Mouse (Mus musculus): ENCODE results near the gene Cbarp. TPM values are rescaled to one million over a fixed set of nuclear protein-coding genes. Genes with fewer than 3 reads are reported as not detected.
A peak's percentile ranks its signal among the peaks of the same experiment; 100 is the strongest.

Gene Cbarp
- polyA plus RNA-seq, 1 experiment from 2014 or later: 6.8 TPM

DNA sequence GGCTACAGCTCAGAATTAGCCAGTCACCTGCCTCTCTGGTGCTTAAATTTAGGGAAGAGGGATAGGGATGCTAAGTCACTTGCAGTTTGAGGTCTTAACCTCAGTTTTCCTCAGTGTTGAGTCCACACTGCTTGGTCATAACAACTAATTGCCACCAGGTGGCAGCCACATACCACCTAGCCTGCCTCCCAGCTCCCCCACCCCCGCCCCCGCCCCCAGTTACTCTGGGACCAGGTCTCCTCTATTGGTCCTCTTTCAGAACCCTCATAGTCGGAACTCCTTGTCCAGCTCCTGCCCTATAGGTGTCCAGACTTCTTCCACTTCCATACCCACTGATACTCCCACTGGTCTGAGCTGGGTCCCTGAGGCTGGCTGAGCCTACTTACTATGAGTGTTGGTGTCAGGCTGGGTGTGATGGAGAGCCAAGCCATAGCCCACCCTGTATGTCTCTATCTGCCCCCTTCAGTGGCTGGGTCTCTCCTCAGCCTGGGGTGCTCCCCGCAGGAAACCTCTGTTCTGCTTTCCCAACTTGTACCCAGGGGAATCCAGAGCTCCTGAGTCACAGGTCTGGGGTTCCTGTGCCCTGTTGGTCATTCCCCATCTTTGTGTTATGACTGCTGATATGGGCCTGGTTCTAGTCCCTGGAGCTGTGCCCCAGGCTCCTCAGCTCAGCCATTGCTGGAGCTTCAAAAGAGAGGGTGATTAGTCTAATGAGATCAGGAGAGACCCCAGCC is 35.1 kb upstream of the Cbarp start:
- Histone ChIP-seq H3K36me3 (replicated peaks) (peaks cover 30% of the 10 kb centered on the region), H3K4me1 (peaks cover 72% of the 10 kb centered on the region), H3K4me3 (peak overlapping the region; percentile 14; the same call in 1 of the 2 replicates), H3K27me3 (ENCODE audit: poor library complexity, severe bottlenecking) (peaks cover 20% of the 10 kb centered on the region), H3K27ac (peak overlapping the region; percentile 31; the same call in 1 of the 2 replicates), H3K9me3 (no peaks in the 10 kb centered on the region)
- peak; percentile 63 for DNase-seq (ENCODE audit: extremely low spot score, low spot score)
- 21% methylated on average over 4 of the region's 4 CpGs for WGBS

DNA sequence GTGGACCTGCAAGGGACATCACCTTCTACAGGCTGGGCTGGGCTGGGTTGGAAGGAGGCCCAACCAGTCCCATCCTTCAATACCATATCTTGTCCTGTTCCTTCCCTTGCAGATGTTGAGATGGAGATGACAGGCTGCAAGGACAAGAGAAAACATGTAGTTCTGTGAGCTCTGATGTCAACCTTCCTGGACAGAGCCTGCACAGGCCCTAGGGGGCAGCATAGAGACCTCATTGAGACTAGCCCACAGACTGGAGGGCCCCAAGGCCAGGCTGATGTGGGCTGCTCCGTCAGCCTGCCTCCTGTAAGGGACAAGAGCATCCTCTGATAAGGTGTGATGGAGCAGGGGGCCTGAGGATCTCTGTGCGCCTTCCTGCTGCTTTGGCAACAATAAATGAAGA is 34.1 kb upstream of the Cbarp start:
- Histone ChIP-seq H3K4me3 (peak overlapping the region; percentile 19), H3K9me3 (no peaks in the 10 kb centered on the region), H3K27ac (no peak overlapping the region), H3K27me3 (ENCODE audit: poor library complexity, severe bottlenecking) (peaks cover 15% of the 10 kb centered on the region), H3K4me1 (peaks cover 72% of the 10 kb centered on the region), H3K36me3 (replicated peaks) (peaks cover 40% of the 10 kb centered on the region)
- 57% methylated on average over 2 of the region's 2 CpGs for WGBS
- no peak for DNase-seq (ENCODE audit: extremely low spot score, low spot score)

DNA sequence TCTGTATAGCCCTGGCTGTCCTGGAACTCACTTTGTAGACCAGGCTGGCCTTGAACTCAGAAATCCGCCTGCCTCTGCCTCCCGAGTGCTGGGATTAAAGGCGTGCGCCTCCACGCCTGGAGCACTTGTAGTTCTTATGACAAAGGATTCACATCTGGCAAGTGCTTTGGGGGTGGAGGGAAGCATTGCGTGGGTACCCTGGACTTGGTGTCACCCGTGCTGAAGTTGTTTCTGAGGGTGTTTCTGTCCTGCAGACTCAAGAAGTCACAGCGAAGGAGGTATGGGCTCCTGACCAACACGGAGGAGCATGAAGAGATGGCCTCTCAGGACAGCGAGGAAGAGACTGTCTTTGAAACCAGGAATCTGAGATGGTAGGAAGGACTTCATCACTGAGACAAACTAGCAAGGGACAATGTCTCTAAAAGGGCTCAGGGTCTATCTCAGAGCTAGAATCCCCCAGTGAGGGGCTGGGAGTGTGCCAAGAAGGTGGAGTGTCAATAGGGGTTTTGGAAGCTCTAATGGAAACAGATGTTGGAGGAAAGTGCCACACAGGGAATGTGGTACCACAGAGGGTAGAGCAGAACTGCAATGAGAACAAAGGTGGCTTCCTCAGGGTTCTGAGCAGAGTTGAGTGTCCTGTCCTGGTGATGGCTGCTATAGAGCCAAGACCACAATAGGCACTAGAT is 33.5 kb upstream of the Cbarp start:
- H3K36me3 ChIP-seq (replicated peaks): peaks cover 46% of the 10 kb centered on the region
- peaks cover 73% of the 10 kb centered on the region for H3K4me1 ChIP-seq
- H3K9me3 ChIP-seq: no peaks in the 10 kb centered on the region
- H3K27me3 ChIP-seq (ENCODE audit: poor library complexity, severe bottlenecking): peaks cover 15% of the 10 kb centered on the region
- peak overlapping the region; percentile 66; the same call in 1 of the 2 replicates for H3K4me3 ChIP-seq
- no peak for DNase-seq (ENCODE audit: extremely low spot score, low spot score)
- 87% methylated on average over 10 of the region's 10 CpGs for WGBS
- no peak overlapping the region for H3K27ac ChIP-seq

DNA sequence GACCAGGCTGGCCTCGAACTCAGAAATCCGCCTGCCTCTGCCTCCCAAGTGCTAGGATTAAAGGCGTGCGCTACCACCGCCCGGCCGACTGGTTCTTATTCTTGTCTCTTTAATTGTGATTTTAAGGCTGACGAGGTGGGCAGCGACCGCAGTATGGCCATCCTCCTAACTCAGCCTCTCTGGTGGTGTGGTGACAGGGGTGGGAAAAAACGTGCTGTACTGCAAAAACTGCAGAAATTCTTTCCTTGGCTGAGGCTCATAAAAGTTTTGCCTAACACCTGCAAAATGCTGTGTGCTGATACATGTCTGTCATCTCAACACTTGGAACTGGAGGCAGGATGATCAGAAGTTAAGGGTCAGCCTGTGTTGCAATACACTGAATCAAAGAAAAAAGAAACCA is 32.7 kb upstream of the Cbarp start:
- peaks cover 78% of the 10 kb centered on the region for H3K4me1 ChIP-seq

DNA sequence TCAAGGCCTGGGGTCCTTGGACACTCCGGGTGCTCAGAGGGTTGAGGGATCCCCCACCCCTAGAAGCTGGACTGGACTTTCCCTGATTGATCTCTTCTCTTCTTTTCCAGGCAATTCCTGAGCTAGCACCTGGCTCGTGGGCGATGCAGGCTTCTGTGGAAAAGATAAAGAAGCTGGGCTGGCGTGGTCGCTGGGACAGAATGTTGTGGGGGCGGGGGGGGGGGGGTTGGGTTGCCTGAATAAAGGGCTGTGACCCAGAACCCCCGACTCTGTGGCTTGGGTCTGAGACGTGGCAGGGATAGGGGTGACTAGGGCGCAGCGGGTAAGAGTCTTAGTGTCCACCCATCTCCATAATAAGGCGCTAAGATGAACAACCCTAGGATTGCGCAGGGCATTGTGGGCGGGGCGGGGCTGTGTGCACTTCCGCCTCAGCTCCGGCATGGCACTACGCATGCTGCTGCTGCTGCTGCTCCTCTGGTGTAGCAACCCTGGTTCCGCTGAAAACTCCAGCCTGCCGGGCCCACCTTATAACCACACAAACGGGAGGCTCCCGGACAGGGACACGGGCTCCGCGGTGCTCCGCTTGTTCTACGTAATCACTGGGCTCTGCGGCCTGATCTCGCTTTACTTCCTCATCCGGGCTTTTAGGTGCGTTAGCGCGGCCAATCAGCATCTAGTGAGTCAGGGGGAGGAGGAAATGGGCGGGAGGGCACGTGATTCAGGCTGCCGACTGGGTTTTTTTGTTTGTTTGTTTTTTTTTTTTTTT is 32.1 kb upstream of the Cbarp start, which contains the start of gene 1600002K03Rik:
TSS of gene 1600002K03Rik (plus strand) at position 418 of the 766 bp plus-strand sequence.
- DNase-seq (ENCODE audit: extremely low spot score, low spot score): peak; percentile 90
- Histone ChIP-seq H3K4me3 (peak within 1 kb of the TSS; percentile 66), H3K36me3 (replicated peaks) (peaks cover 48% of the 10 kb centered on the region), H3K4me1 (peaks cover 72% of the 10 kb centered on the region), H3K27ac (peak within 1 kb of the TSS; percentile 88), H3K9me3 (no peaks in the 10 kb centered on the region), H3K27me3 (ENCODE audit: poor library complexity, severe bottlenecking) (0 out of 2 replicates have a peak, but pooled peaks cover 5% of the 10 kb centered on the region)
- 8% methylated on average over 35 of the region's 35 CpGs for WGBS

More for the DNA sequence above, 32.7 kb upstream of the Cbarp start:
- Histone ChIP-seq H3K27me3 (ENCODE audit: poor library complexity, severe bottlenecking) (peaks cover 10% of the 10 kb centered on the region), H3K27ac (peak overlapping the region; percentile 88), H3K9me3 (no peaks in the 10 kb centered on the region), H3K4me3 (peak overlapping the region; percentile 66), H3K36me3 (replicated peaks) (peaks cover 48% of the 10 kb centered on the region)
- 15% methylated on average over 11 of the region's 11 CpGs for WGBS
- no peak for DNase-seq (ENCODE audit: extremely low spot score, low spot score)

DNA sequence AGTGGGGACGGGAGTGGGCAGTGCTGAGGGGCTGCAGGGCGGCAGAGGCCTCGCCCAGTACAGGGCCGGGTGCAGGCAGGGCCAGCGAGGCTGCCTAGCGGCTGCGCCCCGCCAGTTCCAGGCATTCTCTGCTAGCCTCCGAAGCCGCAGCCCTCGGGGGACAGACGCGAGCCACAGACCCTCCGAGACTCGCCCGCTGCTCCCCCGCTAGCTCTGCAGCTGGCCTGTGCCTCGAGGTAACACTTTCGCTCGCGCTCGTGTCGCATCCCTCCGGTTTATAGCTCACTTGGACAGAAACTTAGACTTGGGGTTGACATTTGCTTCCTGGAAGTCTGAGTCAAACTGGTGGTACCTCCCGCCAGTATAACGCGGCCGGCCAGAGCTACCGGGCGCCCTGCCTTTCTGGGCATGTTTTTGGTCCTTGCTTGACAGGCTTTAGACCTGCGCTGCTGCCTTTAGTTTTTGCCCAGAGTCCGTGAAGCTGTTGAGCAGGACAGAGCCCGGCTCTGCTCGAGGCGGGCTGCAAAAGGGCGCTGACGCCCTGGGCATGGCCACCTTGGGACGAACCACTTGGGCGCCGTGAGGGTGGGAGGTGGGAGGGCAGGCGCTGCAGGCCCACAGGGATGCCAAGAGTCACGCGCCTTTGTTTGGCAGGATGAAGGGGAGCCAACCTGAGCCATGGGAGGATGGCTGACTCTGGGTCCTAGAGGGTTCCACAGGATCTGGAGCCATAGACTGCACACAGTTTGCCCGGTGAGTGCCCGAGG is 31.3 kb upstream of the Cbarp start:
- Histone ChIP-seq H3K4me1 (peaks cover 70% of the 10 kb centered on the region), H3K36me3 (replicated peaks) (peaks cover 48% of the 10 kb centered on the region), H3K9me3 (no peaks in the 10 kb centered on the region), H3K27me3 (ENCODE audit: poor library complexity, severe bottlenecking) (0 out of 2 replicates have a peak, but pooled peaks cover 3% of the 10 kb centered on the region), H3K4me3 (peak overlapping the region; percentile 66), H3K27ac (peak overlapping the region; percentile 88)
- WGBS: 87% methylated on average over 45 of the region's 45 CpGs
- no peak for DNase-seq (ENCODE audit: extremely low spot score, low spot score)

DNA sequence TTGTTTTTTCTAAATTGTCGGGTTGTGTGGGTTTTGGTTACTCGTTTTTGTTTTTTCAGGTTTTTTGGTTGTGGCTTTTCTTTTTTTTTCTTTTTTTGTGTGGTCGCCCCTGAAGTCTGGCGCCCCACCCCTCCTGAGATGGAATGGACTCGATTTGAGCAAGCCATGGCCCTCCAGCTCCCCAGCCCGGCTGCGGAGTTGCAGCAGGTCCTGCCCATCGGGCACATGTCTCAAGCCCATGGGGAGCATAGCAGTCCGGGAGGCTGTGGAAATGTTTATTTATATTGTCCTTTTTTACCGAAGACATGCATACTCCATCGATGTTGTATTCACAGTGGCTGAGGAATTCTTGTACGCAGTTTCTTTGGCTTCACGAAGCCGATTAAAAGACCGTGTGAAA is 30.6 kb upstream of the Cbarp start:
- Histone ChIP-seq H3K4me3 (peak overlapping the region; percentile 66; the same call in 1 of the 2 replicates), H3K27ac (no peak overlapping the region), H3K27me3 (ENCODE audit: poor library complexity, severe bottlenecking) (no peaks in the 10 kb centered on the region), H3K36me3 (replicated peaks) (peaks cover 47% of the 10 kb centered on the region), H3K9me3 (no peaks in the 10 kb centered on the region), H3K4me1 (peaks cover 70% of the 10 kb centered on the region)
- no peak for DNase-seq (ENCODE audit: extremely low spot score, low spot score)
- WGBS: 95% methylated on average over 15 of the region's 15 CpGs

DNA sequence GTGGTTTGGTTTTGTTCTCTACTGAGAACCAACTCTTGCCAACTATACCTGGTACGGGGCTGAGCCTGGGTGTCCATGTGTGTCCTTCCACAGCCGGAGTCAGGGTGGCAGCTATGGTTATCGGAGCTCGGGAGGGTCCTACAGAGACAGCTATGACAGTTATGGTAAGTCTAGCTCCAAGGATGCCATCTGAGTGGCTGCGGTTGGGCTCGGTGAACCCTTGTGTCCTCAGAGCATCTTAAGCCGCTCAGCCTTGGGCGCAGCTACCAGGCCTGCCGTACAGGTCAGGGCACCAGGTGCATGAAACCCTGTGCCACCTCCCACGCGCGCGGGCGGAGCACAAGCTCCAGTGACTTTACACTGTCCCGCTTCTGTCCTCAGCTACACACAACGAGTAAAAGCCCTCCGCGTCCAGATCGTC is 30.0 kb upstream of the Cbarp start:
- Histone ChIP-seq H3K4me3 (peak overlapping the region; percentile 96; the same call in 1 of the 2 replicates), H3K27ac (no peak overlapping the region), H3K36me3 (replicated peaks) (peaks cover 45% of the 10 kb centered on the region), H3K27me3 (ENCODE audit: poor library complexity, severe bottlenecking) (no peaks in the 10 kb centered on the region), H3K9me3 (no peaks in the 10 kb centered on the region), H3K4me1 (peaks cover 70% of the 10 kb centered on the region)
- WGBS: 96% methylated on average over 19 of the region's 19 CpGs
- no peak for DNase-seq (ENCODE audit: extremely low spot score, low spot score)

DNA sequence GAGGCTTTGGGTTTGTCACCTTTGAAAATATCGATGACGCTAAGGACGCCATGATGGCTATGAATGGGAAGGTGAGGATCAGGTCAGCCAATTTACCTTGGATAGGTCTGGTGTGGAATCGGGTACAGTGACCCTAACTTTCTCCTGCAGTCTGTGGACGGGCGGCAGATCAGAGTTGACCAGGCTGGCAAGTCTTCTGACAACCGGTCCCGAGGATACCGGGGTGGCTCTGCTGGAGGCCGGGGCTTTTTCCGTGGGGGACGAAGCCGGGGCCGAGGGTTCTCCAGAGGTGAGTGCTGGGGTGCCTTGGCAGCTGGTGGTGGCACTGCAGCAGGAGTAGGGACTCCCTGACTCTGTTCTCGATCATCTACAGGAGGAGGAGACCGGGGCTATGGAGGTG is 29.4 kb upstream of the Cbarp start:
- Histone ChIP-seq H3K4me3 (peak overlapping the region; percentile 96; the same call in 1 of the 2 replicates), H3K4me1 (peaks cover 71% of the 10 kb centered on the region), H3K27ac (no peak overlapping the region), H3K27me3 (ENCODE audit: poor library complexity, severe bottlenecking) (no peaks in the 10 kb centered on the region), H3K9me3 (no peaks in the 10 kb centered on the region), H3K36me3 (replicated peaks) (peaks cover 45% of the 10 kb centered on the region)
- DNase-seq (ENCODE audit: extremely low spot score, low spot score): no peak
- 97% methylated on average over 16 of the region's 16 CpGs for WGBS

DNA sequence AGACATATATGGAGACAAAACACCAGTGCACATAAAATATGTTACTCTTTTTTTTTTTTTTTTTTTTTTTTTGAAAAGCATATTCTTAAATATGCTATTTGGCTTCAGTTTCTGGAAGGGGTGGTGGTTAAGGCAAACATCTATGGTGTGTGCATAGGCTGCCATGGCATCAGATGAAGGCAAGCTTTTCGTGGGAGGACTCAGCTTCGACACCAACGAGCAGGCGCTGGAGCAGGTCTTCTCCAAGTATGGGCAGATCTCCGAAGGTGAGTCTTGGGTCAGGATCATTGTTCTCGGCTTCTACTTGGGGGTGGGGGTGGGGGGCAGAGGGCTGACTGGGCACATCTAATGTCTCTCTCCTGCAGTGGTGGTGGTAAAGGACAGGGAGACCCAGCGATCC is 29.0 kb upstream of the Cbarp start:
- Histone ChIP-seq H3K9me3 (no peaks in the 10 kb centered on the region), H3K4me1 (peaks cover 72% of the 10 kb centered on the region), H3K27ac (no peak overlapping the region), H3K27me3 (ENCODE audit: poor library complexity, severe bottlenecking) (no peaks in the 10 kb centered on the region), H3K4me3 (peak overlapping the region; percentile 96; the same call in 1 of the 2 replicates), H3K36me3 (replicated peaks) (peaks cover 42% of the 10 kb centered on the region)
- DNase-seq (ENCODE audit: extremely low spot score, low spot score): no peak
- WGBS: 96% methylated on average over 7 of the region's 7 CpGs

DNA sequence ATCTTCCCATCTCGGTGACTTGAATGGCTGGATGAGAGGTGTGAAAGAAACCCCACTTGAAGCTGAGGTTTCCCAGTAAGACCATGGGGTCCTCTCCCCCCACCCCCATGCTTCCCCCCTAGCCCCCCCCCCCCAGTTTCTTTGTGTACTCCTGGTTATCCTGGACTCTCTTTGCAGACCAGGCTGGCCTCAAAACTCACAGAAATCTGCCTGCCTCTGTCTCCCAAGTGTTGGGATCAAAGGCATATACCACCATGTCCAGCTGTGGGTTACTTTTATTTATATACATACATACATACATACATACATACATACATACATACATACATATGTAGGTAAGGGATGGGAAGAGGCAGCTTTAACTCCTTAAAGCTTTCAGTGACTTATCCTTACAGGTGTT is 28.4 kb upstream of the Cbarp start:
- peaks cover 76% of the 10 kb centered on the region for H3K4me1 ChIP-seq
- peaks cover 41% of the 10 kb centered on the region for H3K36me3 ChIP-seq (replicated peaks)
- 96% methylated on average over 1 of the region's 1 CpGs for WGBS

More for the DNA sequence above, 28.4 kb upstream of the Cbarp start:
- peak overlapping the region; percentile 100 for H3K27ac ChIP-seq
- H3K27me3 ChIP-seq (ENCODE audit: poor library complexity, severe bottlenecking): peaks cover 4% of the 10 kb centered on the region
- H3K9me3 ChIP-seq: no peaks in the 10 kb centered on the region
- peak overlapping the region; percentile 96 for H3K4me3 ChIP-seq
- DNase-seq (ENCODE audit: extremely low spot score, low spot score): no peak
